In genomic region chr13:83565732-83566131, GRCm38 (mm10) we compare ENCODE assay signal across 8 mouse cellular contexts.
DNase-seq lines count a peak whose midpoint lies in the region; ATAC-seq and TF ChIP-seq lines count a peak whose summit lies in the region.

No protein-coding gene starts in this region.

- H3K4me2 ChIP-seq in intestine, embryonic 15.5 days (replicated peaks): no peak overlapping the region

- H3K27ac ChIP-seq in kidney, adult 2 months (ENCODE audit: insufficient read depth, low read depth, low read length): peak overlapping the region; percentile 67; the same call in 1 of the 2 replicates
- peak overlapping the region; percentile 64 for H3K27ac ChIP-seq in brown adipose tissue, adult 24 weeks (replicated peaks; ENCODE audit: low read depth, low read length)
- H3K27ac ChIP-seq in intestine, embryonic 15.5 days: no peak overlapping the region

- 64% methylated on average over 3 of the region's 3 CpGs for WGBS in kidney, adult 2 months
- WGBS in intestine, embryonic 15.5 days: 53% methylated on average over 3 of the region's 3 CpGs

- DNase-seq in kidney, adult 2 months: peak; percentile 51
- DNase-seq in kidney, postnatal 10 days: no peak
- peak; percentile 43 for DNase-seq in A20 (ENCODE audit: low read depth, low spot score)
- DNase-seq in right cerebral cortex, postnatal 14 days: no peak
- no peak for DNase-seq in urinary bladder, adult 18-20 months (ENCODE audit: low spot score in 2 of 2)
- no peak for DNase-seq in right cerebral cortex, postnatal 10 days (ENCODE audit: low spot score in 2 of 2)

- H3K27me3 ChIP-seq in kidney, adult 2 months (replicated peaks; ENCODE audit: control insufficient read depth, insufficient read depth, low read length): no peaks in the 10 kb centered on the region
- H3K27me3 ChIP-seq in intestine, embryonic 15.5 days (replicated peaks): no peaks in the 10 kb centered on the region

- no peaks in the 10 kb centered on the region for H3K9me3 ChIP-seq in intestine, embryonic 15.5 days

- H3K36me3 ChIP-seq in kidney, adult 2 months (ENCODE audit: control insufficient read depth, insufficient read depth, low read length): no peaks in the 10 kb centered on the region
- H3K36me3 ChIP-seq in intestine, embryonic 15.5 days: no peaks in the 10 kb centered on the region

- no peak overlapping the region for H3K4me3 ChIP-seq in kidney, adult 2 months (ENCODE audit: insufficient read depth, low read depth, low read length)
- no peak overlapping the region for H3K4me3 ChIP-seq in brown adipose tissue, adult 24 weeks (ENCODE audit: insufficient read depth, low read depth, low read length)
- no peak overlapping the region for H3K4me3 ChIP-seq in intestine, embryonic 15.5 days (replicated peaks)

- no peak for TF ChIP-seq CTCF in kidney, adult 2 months (conservative IDR thresholded peaks at IDR 0.05; ENCODE audit: insufficient read depth, insufficient read length, low read depth, low read length)

- ATAC-seq in intestine, embryonic 15.5 days: peak; percentile 55; the same call in 1 of the 2 replicates

- TF ChIP-seq POLR2A in kidney, adult 2 months (IDR thresholded peaks at IDR 0.05; ENCODE audit: low read depth, low read length): no peak

- H3K4me1 ChIP-seq in kidney, adult 2 months (ENCODE audit: control insufficient read depth, insufficient read depth, low read length): no peaks in the 10 kb centered on the region
- peaks cover 15% of the 10 kb centered on the region for H3K4me1 ChIP-seq in brown adipose tissue, adult 24 weeks (ENCODE audit: control insufficient read depth, insufficient read depth, insufficient read length, low read length)
- H3K4me1 ChIP-seq in intestine, embryonic 15.5 days (replicated peaks): no peaks in the 10 kb centered on the region

- no peak overlapping the region for H3K9ac ChIP-seq in intestine, embryonic 15.5 days

Comparison
In these comparisons a context has a peak if more than half of its experiments do, and no peak if none do; other contexts are left out.
1. DNase-seq: peak in kidney, adult 2 months (single experiment) and A20 (single experiment); none in kidney, postnatal 10 days (single experiment), right cerebral cortex, postnatal 14 days (single experiment), urinary bladder, adult 18-20 months (0 of 2) and right cerebral cortex, postnatal 10 days (0 of 2).